Mouse (Mus musculus): Measurements from ENCODE around the gene Pfdn4. TPM values are rescaled to one million over a fixed set of nuclear protein-coding genes. Genes with fewer than 3 reads are reported as not detected.

Pfdn4 gene
- polyA plus RNA-seq, 1 experiment, result 55.5 TPM

DNA sequence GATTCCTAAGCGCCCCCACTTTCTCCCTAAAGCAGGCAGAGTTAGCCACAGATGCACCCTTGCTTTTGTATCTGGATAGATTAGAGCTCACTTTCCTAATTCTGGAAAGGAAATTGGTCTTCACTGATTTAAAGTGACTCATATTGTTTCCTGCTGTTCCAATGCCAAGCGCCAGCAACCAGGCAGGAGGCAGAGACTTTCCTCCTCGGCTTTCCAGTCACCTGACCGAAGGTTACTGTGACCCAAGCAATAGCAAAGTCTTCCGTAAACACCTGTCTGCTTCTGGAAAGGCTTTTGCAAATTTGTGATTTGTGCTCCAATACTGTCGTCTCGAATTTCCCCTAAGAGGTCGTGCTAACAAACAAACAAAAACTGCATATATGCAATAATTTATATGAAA, 1.8 kb downstream of the Pfdn4 start:
- no peak for TF ChIP-seq CTCF (IDR thresholded peaks at IDR 0.05; ENCODE audit: borderline replicate concordance, extremely low read depth, insufficient read depth, insufficient read length)
- no peak for TF ChIP-seq POLR2A (IDR thresholded peaks at IDR 0.05; ENCODE audit: borderline replicate concordance, extremely low read depth, insufficient read depth, insufficient read length, poor library complexity, severe bottlenecking)

GRCm38 (mm10) chr2:170503343-170503742, 7.1 kb downstream of the Pfdn4 start:
- TF ChIP-seq CTCF (IDR thresholded peaks at IDR 0.05; ENCODE audit: borderline replicate concordance, extremely low read depth, insufficient read depth, insufficient read length), result no peak
- TF ChIP-seq POLR2A (IDR thresholded peaks at IDR 0.05; ENCODE audit: borderline replicate concordance, extremely low read depth, insufficient read depth, insufficient read length, poor library complexity, severe bottlenecking), result no peak
- DNase-seq (ENCODE audit: low read depth), result peak; percentile 50

More for the DNA sequence above, 1.8 kb downstream of the Pfdn4 start:
- DNase-seq (ENCODE audit: low read depth), result no peak

DNA sequence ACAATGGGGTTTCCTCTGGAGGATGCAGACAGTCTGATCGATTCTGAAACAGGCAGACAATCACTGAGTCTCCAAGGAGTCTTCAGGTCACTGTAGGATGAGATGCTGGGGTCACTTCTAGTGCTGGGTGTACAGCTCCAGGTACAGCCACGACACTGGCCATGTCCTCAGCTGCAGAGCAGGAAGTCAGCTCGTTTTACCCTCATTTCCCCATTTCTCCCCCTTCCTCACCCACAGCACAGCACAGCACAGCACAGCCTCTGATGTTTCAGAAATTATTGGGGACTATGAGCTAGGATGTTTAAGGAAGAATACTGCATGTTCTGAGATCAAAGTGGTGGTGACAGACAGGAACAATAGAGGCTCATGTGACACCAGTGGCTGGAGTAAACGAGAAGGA, 7.8 kb downstream of the Pfdn4 start:
- TF ChIP-seq CTCF (IDR thresholded peaks at IDR 0.05; ENCODE audit: borderline replicate concordance, extremely low read depth, insufficient read depth, insufficient read length) (no peak), POLR2A (IDR thresholded peaks at IDR 0.05; ENCODE audit: borderline replicate concordance, extremely low read depth, insufficient read depth, insufficient read length, poor library complexity, severe bottlenecking) (no peak)
- no peak for DNase-seq (ENCODE audit: low read depth)

DNA sequence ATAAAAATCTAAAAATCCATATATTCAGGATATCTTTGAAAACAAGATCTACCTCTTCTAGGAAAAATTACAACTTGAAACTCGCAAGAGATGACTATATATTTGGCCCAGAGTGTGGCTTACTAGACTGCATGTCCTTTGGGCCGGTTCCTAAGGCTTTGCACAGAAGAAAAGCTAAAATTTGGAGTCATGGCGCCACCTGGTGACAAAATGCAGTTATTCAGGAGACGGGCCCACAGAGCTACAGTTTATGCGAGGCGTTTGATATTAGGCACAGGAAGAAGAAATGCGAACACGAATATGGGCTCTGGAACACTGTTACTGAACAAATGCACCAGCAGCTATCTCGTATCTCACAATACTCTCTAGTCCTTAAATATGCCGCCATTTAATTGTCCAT, 11.5 kb downstream of the Pfdn4 start:
- TF ChIP-seq POLR2A (IDR thresholded peaks at IDR 0.05; ENCODE audit: borderline replicate concordance, extremely low read depth, insufficient read depth, insufficient read length, poor library complexity, severe bottlenecking), result no peak
- TF ChIP-seq CTCF (IDR thresholded peaks at IDR 0.05; ENCODE audit: borderline replicate concordance, extremely low read depth, insufficient read depth, insufficient read length), result peak; percentile 82
- peak; percentile 91 for DNase-seq (ENCODE audit: low read depth)

DNA sequence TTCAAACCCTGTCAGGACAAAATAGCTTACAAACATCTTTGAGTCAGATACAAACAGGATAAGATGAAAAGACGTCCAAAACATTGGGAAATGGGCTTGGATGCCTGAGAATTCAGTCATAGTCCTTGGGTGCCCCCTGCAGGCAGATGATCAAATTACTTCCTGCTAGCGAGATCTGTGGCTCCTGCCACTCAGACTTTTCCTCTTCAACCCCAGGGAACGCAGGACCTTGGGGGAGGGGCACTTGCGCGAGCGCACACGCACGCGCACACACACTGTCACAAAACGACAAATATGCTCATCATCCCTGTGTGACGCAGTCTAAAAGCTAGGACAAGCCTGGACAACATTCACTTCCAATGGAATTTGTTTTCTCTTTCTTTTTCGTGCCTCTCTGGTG, 12.6 kb downstream of the Pfdn4 start:
- TF ChIP-seq POLR2A (IDR thresholded peaks at IDR 0.05; ENCODE audit: borderline replicate concordance, extremely low read depth, insufficient read depth, insufficient read length, poor library complexity, severe bottlenecking), result no peak
- peak; percentile 83 for TF ChIP-seq CTCF (IDR thresholded peaks at IDR 0.05; ENCODE audit: borderline replicate concordance, extremely low read depth, insufficient read depth, insufficient read length)
- peak; percentile 91 for DNase-seq (ENCODE audit: low read depth)

- peak; percentile 95 for DNase-seq (ENCODE audit: low read depth)
- peak; percentile 99 for TF ChIP-seq CTCF (IDR thresholded peaks at IDR 0.05; ENCODE audit: borderline replicate concordance, extremely low read depth, insufficient read depth, insufficient read length)
- TF ChIP-seq POLR2A (IDR thresholded peaks at IDR 0.05; ENCODE audit: borderline replicate concordance, extremely low read depth, insufficient read depth, insufficient read length, poor library complexity, severe bottlenecking), result peak; percentile 72
Measured at GRCm38 (mm10) chr2:170511073-170511891, 15.1 kb downstream of the Pfdn4 start.

DNA sequence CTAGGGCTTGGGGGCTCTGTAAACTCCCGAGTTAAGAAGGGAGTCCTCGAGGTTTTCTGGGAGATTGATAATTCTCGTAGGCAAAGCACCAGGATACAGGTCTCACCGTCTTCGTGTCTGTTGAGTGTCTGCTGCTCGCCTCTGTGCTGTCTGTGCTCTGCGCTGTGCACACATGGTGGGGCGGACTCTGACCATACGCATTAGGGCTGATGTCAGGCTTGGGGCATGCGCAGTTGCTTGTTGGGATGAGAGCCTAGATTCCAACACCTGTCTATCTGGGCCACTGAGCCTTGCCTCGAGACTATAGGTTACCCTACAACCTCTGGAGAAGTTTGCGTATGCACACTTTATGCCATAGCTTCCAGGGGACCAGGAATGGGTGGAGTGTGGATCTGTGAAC, 17.5 kb downstream of the Pfdn4 start:
- no peak for DNase-seq (ENCODE audit: low read depth)
- TF ChIP-seq POLR2A (IDR thresholded peaks at IDR 0.05; ENCODE audit: borderline replicate concordance, extremely low read depth, insufficient read depth, insufficient read length, poor library complexity, severe bottlenecking), result no peak
- TF ChIP-seq CTCF (IDR thresholded peaks at IDR 0.05; ENCODE audit: borderline replicate concordance, extremely low read depth, insufficient read depth, insufficient read length), result no peak

GRCm38 (mm10) chr2:170520321-170520971, 24.2 kb downstream of the Pfdn4 start:
- DNase-seq (ENCODE audit: low read depth), result peak; percentile 93
- TF ChIP-seq POLR2A (IDR thresholded peaks at IDR 0.05; ENCODE audit: borderline replicate concordance, extremely low read depth, insufficient read depth, insufficient read length, poor library complexity, severe bottlenecking) (no peak), CTCF (IDR thresholded peaks at IDR 0.05; ENCODE audit: borderline replicate concordance, extremely low read depth, insufficient read depth, insufficient read length) (peak; percentile 78)

DNA sequence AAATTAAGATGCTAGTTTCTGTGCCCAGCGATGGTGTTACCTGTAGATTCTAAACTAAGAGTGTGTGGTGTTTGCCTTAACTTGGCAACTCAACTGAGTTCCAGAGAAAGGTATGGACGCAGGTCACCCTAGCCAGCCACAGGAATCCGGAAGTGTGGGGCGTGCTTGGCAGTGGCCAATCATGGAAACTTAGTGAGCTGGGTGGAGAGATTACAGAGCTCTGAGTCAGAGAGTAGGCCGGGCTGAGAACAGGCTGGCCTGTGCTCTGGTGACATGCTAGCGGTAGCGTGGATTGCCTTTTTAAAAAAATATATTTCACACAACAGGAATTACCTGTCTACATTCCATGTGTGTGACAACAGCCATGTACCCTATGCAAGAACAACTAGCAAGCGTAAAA, 30.3 kb downstream of the Pfdn4 start:
- DNase-seq (ENCODE audit: low read depth), result no peak
- TF ChIP-seq CTCF (IDR thresholded peaks at IDR 0.05; ENCODE audit: borderline replicate concordance, extremely low read depth, insufficient read depth, insufficient read length) (no peak), POLR2A (IDR thresholded peaks at IDR 0.05; ENCODE audit: borderline replicate concordance, extremely low read depth, insufficient read depth, insufficient read length, poor library complexity, severe bottlenecking) (no peak)

- DNase-seq (ENCODE audit: low read depth), result no peak
- TF ChIP-seq POLR2A (IDR thresholded peaks at IDR 0.05; ENCODE audit: borderline replicate concordance, extremely low read depth, insufficient read depth, insufficient read length, poor library complexity, severe bottlenecking), result no peak
- no peak for TF ChIP-seq CTCF (IDR thresholded peaks at IDR 0.05; ENCODE audit: borderline replicate concordance, extremely low read depth, insufficient read depth, insufficient read length)
Measured at GRCm38 (mm10) chr2:170528061-170528460, 31.8 kb downstream of the Pfdn4 start.

GRCm38 (mm10) chr2:170529766-170530165, 33.5 kb downstream of the Pfdn4 start:
- no peak for DNase-seq (ENCODE audit: low read depth)
- no peak for TF ChIP-seq CTCF (IDR thresholded peaks at IDR 0.05; ENCODE audit: borderline replicate concordance, extremely low read depth, insufficient read depth, insufficient read length)

- TF ChIP-seq CTCF (IDR thresholded peaks at IDR 0.05; ENCODE audit: borderline replicate concordance, extremely low read depth, insufficient read depth, insufficient read length), result no peak
- TF ChIP-seq POLR2A (IDR thresholded peaks at IDR 0.05; ENCODE audit: borderline replicate concordance, extremely low read depth, insufficient read depth, insufficient read length, poor library complexity, severe bottlenecking), result no peak
- no peak for DNase-seq (ENCODE audit: low read depth)
Measured at GRCm38 (mm10) chr2:170530256-170530655, 34.0 kb downstream of the Pfdn4 start.
